Mouse (Mus musculus): ENCODE measurements at regions not wholly inside any gene's neighbourhood (a gene's known extent, or its start where the extent isn't known, plus 50 kb on each side); places are given as distances from the start of the nearest gene placed in this dataset.

DNA sequence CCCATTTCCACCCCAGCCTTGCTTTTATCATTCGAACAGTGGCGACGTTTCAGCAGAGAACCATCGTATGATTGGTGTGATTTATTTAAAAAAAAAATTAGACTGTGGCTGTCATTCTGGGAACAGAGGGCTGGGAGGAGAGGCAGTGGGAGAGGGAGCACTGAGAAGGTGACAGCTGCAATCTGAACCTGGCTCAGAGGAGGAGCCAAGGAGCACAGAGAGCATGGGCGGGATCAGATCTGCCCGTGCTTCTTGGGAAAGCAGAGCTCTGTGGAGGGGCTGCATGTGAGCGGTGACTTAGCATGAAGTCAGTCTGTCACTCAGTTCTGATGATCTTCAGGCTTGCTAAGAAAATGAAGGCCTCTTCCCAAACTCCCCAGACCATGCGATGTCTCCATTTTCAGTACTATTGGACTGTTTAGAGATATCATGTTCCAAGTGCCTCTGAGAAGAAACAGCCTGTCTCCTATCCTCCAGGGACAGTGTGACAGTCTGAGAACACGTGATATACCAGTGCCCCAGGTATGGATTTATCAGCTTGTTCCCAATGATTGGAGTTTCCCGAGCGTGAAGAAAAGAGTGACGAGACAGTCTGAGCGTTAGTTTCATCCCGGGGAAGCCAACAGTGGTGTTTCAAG lies 129.3 kb downstream of the Nufip1 start:
- in situ Hi-C loops (cut with MboI; ENCODE audit: low pct_unique_long_range_greater_than_20kb in 1 of 2, low sequenced_read_pairs in 2 of 2, unreplicated experiment in 1 of 2) = loop anchor here in 1 of 2 experiments (25.0 kb wide), 1 partner anchor 97 kb away; no protein-coding TSS in a partner anchor

DNA sequence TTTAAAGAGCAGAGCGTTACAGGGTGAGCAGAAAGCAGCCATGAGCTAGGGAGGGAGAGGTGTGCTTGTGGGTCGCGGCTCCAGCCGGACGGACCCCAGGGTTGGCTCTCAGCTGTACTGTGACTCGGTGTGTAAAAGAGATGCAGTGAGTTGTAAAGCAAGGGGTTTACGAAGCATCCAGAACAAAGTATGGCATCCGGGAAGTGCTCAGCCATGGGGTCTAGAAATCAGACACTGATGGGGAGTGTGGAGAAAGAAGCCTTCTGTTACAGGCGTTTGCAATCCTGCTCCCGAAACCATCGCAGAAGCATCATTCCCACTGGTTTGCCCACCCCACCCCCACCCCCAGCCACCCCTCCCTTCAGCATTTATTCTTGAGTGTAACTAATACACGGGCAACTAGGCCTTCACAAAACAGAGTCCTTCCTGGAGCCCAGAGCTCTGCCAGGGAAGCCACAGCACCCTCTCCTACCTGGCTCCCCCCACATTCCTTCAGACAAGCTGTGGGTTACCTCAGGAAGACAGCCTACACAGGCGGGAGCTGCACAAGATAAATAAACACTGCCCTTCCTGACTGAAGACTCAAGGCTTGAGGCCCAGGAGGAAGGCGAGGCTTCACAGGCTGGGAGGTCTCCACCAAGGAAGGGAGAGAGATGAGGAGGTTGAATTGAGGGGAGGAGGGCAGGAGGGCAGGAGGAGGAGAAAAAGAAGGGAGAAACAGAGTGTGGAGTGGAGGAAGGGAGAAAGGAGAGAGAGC lies 133.1 kb downstream of the Nufip1 start:
- in situ Hi-C loops (cut with MboI; ENCODE audit: low pct_unique_long_range_greater_than_20kb in 1 of 2, low sequenced_read_pairs in 2 of 2, unreplicated experiment in 1 of 2) = loop anchor here in 1 of 2 experiments (25.0 kb wide), 1 partner anchor 94 kb away; no protein-coding TSS in a partner anchor

DNA sequence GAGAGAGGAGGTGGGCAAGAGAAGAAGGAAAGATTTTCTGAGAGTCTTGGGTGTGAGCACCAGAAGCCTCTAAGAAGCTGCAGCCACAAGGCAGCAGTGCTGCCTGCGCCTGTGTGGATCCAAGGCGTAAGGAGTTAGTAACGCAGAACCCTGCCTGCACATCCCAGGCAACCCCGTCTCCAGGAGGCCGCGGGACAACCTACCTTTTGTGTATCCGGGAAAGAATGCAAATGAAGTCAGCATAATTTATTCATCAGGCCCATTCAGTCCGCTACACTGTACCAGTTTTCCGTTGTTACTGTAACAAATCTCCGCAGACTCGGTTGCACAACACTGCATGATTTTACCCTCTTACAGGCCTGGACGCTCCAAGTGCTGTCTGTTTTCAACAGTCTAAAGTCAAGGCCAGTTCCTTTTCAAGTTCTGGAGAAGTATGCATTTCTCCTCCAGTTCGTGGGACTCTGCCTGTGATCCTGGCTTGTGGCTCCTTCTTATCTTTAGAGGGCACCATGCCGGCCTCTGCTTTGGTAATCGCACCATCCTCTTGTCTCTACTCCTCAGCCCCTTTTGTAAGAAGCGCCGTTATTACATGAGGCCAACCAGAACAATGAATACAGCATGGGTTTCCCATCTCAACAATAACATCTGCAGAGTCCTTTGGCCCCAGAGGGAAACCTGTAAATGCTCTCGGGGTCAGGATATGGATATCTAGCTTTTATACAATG lies 133.8 kb downstream of the Nufip1 start:
- in situ Hi-C loops (cut with MboI; ENCODE audit: low pct_unique_long_range_greater_than_20kb in 1 of 2, low sequenced_read_pairs in 2 of 2, unreplicated experiment in 1 of 2) = loop anchor here in 1 of 2 experiments (5.0 to 25.0 kb wide), 2 partner anchors 93 to 183 kb away; no protein-coding TSS in a partner anchor

DNA sequence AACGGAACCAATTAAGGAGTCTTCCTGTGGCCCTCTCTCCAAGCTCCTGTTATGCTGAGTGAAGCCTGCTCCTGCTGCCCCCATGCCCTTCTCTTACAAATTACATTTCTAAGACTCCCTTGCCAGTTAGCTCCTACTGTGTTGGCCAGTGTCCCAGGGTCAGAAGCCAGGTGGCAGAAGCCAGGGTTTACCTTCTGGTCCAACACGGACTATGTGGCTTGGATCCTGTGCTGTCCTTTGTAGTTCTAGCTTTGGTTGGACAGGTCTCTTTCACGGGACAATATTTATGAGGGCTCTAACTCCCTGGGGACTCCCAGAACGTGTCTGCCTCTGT lies 134.3 kb downstream of the Nufip1 start:
- in situ Hi-C loops (cut with MboI; ENCODE audit: low pct_unique_long_range_greater_than_20kb in 1 of 2, low sequenced_read_pairs in 2 of 2, unreplicated experiment in 1 of 2) = loop anchor here in 1 of 2 experiments (5.0 to 25.0 kb wide), 2 partner anchors 92 to 182 kb away; no protein-coding TSS in a partner anchor

DNA sequence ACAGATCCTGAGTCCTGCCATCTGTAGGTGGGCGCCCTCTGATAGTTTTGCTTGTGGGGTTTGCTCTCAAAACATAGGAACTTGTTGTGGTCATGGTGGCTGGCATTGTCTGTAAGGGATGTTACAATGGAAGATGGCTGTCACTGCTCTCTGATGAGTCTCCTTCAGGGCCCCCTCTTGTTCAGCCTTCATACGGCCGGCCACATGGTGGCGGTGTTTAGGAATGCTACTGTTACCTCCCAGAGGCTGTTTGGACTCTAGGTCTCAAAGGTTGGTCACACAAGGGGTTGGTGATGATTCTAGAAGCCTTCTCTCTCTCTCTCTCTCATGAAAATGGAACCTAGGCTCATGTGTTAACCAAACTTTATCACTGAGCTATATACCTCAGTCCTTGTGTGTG lies 137.0 kb downstream of the Nufip1 start:
- in situ Hi-C loops (cut with MboI; ENCODE audit: low pct_unique_long_range_greater_than_20kb in 1 of 2, low sequenced_read_pairs in 2 of 2, unreplicated experiment in 1 of 2) = loop anchor here in 1 of 2 experiments (5.0 to 25.0 kb wide), 2 partner anchors 90 to 180 kb away; no protein-coding TSS in a partner anchor

DNA sequence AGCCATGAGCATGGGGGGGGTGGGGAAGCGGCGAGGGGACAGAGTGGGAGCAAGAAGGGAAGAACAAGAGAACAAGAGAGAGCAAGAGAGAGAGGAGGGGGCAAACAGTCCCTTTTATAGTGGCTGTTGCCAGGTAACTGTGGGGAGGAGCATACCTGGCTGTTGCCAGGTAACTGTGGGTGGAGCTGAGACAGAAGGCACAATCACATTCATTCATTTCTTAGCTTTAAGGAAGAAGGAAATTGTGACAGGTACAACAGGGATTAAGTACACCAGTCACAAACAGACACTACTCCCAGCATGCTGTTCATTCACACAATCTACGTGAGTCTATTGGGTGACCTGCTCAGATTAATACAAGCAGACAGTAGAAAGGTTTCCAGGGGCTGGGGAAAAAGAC lies 143.2 kb downstream of the Nufip1 start:
- in situ Hi-C loops (cut with MboI; ENCODE audit: low pct_unique_long_range_greater_than_20kb in 1 of 2, low sequenced_read_pairs in 2 of 2, unreplicated experiment in 1 of 2) = no loop called here

DNA sequence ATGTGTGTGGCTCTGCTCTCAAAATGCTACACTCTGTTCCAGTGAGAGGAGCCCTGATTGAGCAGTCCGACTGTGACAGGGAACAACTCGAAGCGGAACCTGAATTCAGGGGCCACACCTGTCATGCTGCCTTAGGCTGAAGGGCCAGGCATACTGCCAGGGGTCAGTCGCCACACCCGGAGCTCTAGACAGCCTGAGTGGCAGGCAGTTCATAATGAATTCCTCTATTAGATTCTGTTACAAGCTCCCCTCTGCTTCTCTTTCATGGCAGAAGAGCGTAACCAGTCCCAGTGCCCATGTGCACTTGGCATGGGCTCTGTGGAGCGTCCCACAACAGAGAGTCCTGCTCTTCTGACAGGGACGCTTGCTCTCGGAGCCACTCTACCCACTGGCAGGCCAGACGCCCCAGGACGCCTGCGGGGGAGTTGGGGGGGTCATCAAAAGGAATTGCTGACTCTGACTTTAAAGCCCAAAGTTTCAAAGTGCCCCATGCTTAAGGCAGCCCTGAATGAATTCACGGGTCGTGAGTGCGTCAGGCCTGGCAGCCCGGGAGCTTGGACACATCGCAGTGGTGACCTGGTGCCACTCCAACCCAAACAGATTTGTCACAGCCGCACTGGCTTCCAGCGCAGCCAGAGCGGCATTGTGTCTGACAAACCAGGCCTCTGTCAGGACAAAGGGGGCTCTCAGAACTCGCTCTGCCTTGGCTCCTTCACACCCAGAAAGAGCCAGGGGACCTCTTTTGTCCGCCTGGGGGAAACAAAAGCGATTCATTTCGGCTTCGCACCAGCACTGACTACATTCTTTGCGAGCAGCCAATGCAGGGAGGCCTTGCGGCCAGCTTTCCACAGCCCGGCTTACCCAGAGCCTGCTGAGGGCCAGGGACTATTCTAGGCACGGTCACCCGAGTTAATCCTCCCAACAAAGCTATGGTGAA lies 144.1 kb downstream of the Nufip1 start:
- in situ Hi-C loops (cut with MboI; ENCODE audit: low pct_unique_long_range_greater_than_20kb in 1 of 2, low sequenced_read_pairs in 2 of 2, unreplicated experiment in 1 of 2) = no loop called here

DNA sequence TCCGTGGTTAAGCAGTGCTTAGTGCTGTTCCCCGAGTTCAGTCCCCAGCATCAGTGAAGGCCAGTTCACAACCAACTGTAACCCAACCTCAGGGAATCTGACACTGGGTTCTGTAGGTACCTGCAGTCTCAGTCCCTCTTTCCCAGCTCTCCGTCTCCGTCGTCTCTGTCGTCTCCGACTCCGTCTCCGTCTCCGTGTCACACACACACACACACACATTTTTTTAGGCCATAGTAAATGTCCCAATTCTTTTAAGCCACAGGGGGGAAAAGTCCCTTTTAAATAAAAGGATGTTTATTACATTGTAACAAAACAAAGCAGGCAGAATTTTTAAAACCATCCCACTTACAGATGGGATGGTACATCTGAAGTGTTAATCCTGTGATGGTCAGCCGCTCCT lies 145.3 kb downstream of the Nufip1 start:
- in situ Hi-C loops (cut with MboI; ENCODE audit: low pct_unique_long_range_greater_than_20kb in 1 of 2, low sequenced_read_pairs in 2 of 2, unreplicated experiment in 1 of 2) = no loop called here

DNA sequence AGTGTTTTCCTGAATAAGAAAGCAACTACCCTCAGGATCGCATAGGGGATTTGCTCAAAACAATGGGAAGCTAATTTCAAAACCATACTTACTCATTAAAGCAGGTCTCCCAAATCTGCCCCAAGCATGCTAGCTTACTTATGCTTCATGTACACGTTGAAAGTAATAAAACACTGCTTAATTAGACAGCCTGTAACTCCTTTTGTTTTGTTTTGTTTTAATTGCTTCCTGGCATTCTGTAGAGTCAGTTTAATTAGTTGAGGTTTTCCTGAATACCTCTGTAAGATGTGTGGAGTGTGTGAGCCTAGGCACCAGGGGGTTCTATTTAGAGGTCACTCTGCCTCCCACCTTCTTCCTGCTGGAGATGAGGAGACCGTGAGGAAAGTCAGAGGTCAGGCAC lies 147.9 kb downstream of the Nufip1 start:
- in situ Hi-C loops (cut with MboI; ENCODE audit: low pct_unique_long_range_greater_than_20kb in 1 of 2, low sequenced_read_pairs in 2 of 2, unreplicated experiment in 1 of 2) = no loop called here

DNA sequence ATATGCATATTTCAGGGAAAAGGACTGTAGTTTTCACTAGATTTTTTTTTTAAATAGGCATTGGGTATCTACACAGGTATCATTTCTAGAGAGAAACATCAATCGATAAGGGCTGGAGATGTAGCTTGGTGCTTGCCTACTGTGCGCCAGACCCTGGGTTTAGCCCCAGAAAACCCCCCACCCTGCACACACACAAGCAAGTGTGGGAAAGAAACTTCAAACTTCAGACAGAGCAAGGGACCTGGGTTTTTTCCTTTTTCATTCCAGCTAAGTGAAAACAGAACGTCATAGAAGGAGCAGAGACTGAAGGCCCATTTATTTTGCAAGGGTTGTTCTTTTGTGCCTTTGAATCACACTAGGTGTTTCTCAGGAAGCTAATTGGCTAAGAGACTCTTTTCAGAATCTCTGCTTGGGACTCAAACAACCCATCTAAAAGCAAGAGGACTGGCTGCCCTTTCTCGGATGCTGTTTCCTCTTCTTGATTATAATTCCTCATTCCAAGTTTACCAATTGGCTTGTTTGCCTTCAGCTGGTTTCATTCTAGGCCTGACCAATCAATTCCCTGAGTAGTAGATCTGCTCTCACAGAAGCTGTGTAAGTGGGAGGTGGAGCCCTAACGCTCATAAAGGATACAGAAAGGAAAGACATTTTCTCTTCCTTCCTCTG lies 150.1 kb downstream of the Nufip1 start:
- in situ Hi-C loops (cut with MboI; ENCODE audit: low pct_unique_long_range_greater_than_20kb in 1 of 2, low sequenced_read_pairs in 2 of 2, unreplicated experiment in 1 of 2) = no loop called here

DNA sequence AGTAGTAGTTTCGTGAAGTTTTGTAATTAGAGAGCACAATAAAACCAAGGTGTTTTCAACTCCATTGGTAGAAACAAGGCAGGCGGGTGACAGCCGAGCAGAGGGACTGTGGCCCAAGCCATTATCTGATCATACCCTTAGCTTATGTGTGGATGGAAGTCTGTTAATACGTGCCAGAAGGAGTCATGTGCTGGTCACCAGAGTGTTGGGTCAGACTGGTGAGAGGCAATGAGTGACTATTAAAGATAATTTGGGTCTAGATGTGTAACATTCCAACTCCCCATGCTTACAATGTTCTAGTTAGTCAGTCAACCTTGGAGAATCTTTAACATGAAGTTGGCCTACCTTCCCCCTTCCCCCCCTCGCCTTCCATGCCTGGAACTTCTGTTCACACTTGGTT lies 151.1 kb upstream of the Tsc22d1 start:
- in situ Hi-C loops (cut with MboI; ENCODE audit: low pct_unique_long_range_greater_than_20kb in 1 of 2, low sequenced_read_pairs in 2 of 2, unreplicated experiment in 1 of 2) = no loop called here

DNA sequence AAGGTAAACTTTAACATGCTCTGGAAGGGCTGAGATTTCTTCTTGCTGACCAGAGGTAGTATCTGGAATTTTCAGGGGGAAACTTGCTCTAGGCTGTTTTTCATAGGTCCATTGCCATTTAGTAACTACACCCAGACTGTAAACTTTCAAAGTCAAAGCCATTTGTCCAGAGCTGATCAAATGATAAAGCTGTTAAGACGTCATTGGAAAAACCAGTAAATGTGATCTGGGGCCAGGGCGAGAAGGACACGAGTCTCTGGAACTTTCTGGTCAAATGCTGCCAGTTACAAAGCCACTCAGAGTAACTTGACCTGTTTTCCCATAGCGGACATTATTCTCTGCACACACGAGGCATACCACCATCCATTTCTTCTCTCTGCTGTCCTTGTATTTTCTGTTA lies 148.9 kb upstream of the Tsc22d1 start:
- in situ Hi-C loops (cut with MboI; ENCODE audit: low pct_unique_long_range_greater_than_20kb in 1 of 2, low sequenced_read_pairs in 2 of 2, unreplicated experiment in 1 of 2) = no loop called here

DNA sequence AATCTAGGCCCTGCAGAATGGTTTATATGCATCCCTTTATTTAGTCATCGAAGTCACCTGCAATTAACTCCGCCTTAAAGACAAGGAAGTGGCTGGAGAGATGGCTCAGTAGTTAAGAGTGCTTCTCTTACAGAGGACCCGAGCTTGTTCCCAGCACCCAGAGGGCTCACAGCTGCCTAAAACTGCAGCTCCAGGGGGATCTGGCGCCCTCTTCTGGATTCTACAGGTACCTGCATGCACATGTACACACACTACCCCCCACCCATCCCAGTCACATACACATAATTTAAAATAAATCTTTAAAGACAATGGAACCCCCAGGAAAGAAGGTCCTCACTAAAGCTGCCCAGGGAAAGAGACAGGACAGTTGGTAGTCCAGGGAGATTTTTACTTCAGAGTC lies 148.5 kb upstream of the Tsc22d1 start:
- in situ Hi-C loops (cut with MboI; ENCODE audit: low pct_unique_long_range_greater_than_20kb in 1 of 2, low sequenced_read_pairs in 2 of 2, unreplicated experiment in 1 of 2) = no loop called here

DNA sequence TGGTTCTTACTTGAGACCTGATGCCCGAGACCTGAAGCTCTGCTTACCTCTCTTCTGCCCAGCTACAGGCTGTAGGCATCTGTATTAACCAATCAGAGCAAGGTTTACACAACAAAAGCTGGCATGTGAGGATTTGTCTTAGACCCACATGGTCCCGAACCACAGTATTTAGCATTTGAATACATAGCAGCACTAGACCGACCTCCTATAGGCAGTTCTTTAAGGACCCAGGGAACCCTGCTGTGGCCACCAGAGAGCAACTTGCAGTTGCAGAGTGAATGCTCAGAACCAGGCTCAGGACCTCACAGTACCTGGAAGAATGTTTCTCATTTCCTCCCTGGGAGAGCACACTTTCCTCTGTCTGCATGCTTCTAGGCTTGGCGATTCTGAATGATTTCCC lies 147.7 kb upstream of the Tsc22d1 start:
- in situ Hi-C loops (cut with MboI; ENCODE audit: low pct_unique_long_range_greater_than_20kb in 1 of 2, low sequenced_read_pairs in 2 of 2, unreplicated experiment in 1 of 2) = no loop called here

DNA sequence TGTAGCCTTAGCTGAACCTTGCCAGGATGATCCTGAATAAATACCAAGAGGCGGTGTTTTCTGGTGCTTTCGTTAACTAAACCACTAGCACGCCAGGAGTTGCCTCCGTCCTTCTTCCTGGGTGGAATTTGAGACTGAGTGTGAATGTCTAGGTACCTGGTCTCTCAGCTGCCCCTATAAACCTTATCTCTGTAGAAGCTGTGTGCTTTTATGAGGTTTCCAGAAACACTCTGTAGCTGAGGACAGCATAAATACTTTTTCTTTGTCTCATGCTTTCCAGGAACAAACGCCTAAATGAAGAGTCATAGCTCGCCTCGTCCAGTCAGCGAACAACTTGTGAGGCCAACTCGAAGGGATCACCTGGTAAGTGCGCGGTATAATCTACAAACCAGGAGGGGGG lies 143.6 kb upstream of the Tsc22d1 start:
- in situ Hi-C loops (cut with MboI; ENCODE audit: low pct_unique_long_range_greater_than_20kb in 1 of 2, low sequenced_read_pairs in 2 of 2, unreplicated experiment in 1 of 2) = no loop called here

DNA sequence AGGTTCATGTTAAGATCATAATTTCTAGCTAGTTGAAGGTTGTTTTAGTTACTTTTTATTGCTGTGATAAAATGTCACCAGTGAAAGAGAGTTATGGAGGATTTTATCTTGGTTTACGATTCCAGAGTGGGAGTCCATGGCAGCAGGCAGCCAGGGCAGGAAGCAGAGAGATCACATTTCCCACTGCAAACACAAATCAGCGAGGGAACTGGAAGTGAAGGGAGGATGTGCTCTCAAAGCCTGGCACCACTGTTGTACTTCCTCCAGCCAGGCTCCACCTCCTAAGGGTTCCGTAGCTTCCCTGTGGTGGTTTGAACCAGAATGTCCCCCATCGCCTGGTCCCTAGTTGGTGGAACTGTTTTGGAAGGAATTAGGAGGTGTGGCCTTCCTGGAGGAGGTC lies 141.9 kb upstream of the Tsc22d1 start:
- in situ Hi-C loops (cut with MboI; ENCODE audit: low pct_unique_long_range_greater_than_20kb in 1 of 2, low sequenced_read_pairs in 2 of 2, unreplicated experiment in 1 of 2) = no loop called here

DNA sequence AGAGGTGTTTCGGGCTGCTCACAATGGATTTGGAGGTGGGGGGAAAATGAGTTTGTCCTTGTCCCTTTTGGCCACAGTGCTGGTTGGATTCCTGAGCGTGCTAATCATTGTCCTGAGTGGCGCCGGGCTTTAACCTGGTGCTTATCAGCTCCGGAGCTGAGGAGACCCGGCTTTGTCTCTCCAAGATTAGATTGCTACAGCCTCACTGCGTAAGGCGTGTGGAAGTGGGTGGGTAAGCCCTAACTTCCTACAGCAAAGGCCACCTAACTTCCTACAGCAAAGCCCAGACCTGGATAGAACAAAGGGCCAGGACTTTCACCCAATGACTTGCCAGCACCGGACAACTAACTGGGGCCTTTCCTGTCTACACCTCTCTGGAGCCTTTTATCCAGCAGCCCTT lies 138.1 kb upstream of the Tsc22d1 start:
- in situ Hi-C loops (cut with MboI; ENCODE audit: low pct_unique_long_range_greater_than_20kb in 1 of 2, low sequenced_read_pairs in 2 of 2, unreplicated experiment in 1 of 2) = no loop called here

All from mouse embryonic stem cell (cell line).